ENCODE assay signal across 18 mouse cellular contexts in genomic region chr5:83961573-83961972, GRCm38 (mm10).
DNase-seq lines count a peak whose midpoint lies in the region; ATAC-seq and TF ChIP-seq lines count a peak whose summit lies in the region.
"Had no signal": no experiment of that assay in that cellular context is flagged by ENCODE, and none has a peak within 500 bp of the region (broad histone marks: within the 10 kb centered on the region; RNA-seq: fewer than 3 reads in every experiment).

No protein-coding gene starts in this region.

- no peak overlapping the region for H3K9ac ChIP-seq in forebrain, embryonic 14.5 days (ENCODE audit: low read length)
- H3K9ac ChIP-seq in forebrain, embryonic 11.5 days (ENCODE audit: low read length) = no peak overlapping the region
- H3K9ac ChIP-seq in forebrain, postnatal 0 days = no peak overlapping the region
- H3K9ac ChIP-seq: embryonic facial prominence, embryonic 13.5 days; embryonic facial prominence, embryonic 15.5 days had no signal

- TF ChIP-seq CTCF in brain, embryonic 14.5 days (IDR thresholded peaks at IDR 0.05; ENCODE audit: borderline replicate concordance, extremely low read depth, insufficient read depth, insufficient read length) = no peak
- no peak for TF ChIP-seq CTCF in embryonic fibroblast, embryonic 13.5 days (IDR thresholded peaks at IDR 0.05; ENCODE audit: borderline replicate concordance, insufficient read depth, low read length)
- TF ChIP-seq CTCF in forebrain, postnatal 0 days (IDR thresholded peaks at IDR 0.05; ENCODE audit: low read depth) = no peak

- H3K27me3 ChIP-seq in forebrain, embryonic 14.5 days (replicated peaks; ENCODE audit: control insufficient read depth, insufficient read depth, low read length) = no peaks in the 10 kb centered on the region
- H3K27me3 ChIP-seq in forebrain, embryonic 11.5 days (ENCODE audit: control insufficient read depth, insufficient read depth, low read length) = no peaks in the 10 kb centered on the region
- no peaks in the 10 kb centered on the region for H3K27me3 ChIP-seq in forebrain, postnatal 0 days (ENCODE audit: insufficient read depth, low read length)
- H3K27me3 ChIP-seq: embryonic facial prominence, embryonic 13.5 days; embryonic facial prominence, embryonic 15.5 days had no signal

- WGBS in forebrain, embryonic 14.5 days = 91% methylated on average over 2 of the region's 2 CpGs
- WGBS in forebrain, embryonic 11.5 days = 89% methylated on average over 2 of the region's 2 CpGs
- 82% methylated on average over 2 of the region's 2 CpGs for WGBS in forebrain, postnatal 0 days

- H3K4me3 ChIP-seq in forebrain, embryonic 14.5 days (ENCODE audit: low read depth, low read length) = no peak overlapping the region
- no peak overlapping the region for H3K4me3 ChIP-seq in forebrain, embryonic 11.5 days (ENCODE audit: low read depth, low read length)
- no peak overlapping the region for H3K4me3 ChIP-seq in embryonic fibroblast, embryonic 13.5 days (ENCODE audit: insufficient read depth, low read length)
- no peak overlapping the region for H3K4me3 ChIP-seq in forebrain, postnatal 0 days (ENCODE audit: low read depth, low read length)
- H3K4me3 ChIP-seq: embryonic facial prominence, embryonic 13.5 days; embryonic facial prominence, embryonic 15.5 days had no signal

- H3K36me3 ChIP-seq in forebrain, embryonic 14.5 days (ENCODE audit: control insufficient read depth, insufficient read depth, low read length) = no peaks in the 10 kb centered on the region
- no peaks in the 10 kb centered on the region for H3K36me3 ChIP-seq in forebrain, embryonic 11.5 days (ENCODE audit: control insufficient read depth, insufficient read depth, low read length)
- H3K36me3 ChIP-seq in forebrain, postnatal 0 days (ENCODE audit: insufficient read depth) = no peaks in the 10 kb centered on the region
- H3K36me3 ChIP-seq: embryonic facial prominence, embryonic 13.5 days; embryonic facial prominence, embryonic 15.5 days had no signal

- no peak overlapping the region for H3K4me2 ChIP-seq in forebrain, embryonic 14.5 days (ENCODE audit: low read length)
- H3K4me2 ChIP-seq in forebrain, embryonic 11.5 days (ENCODE audit: low read depth, low read length, severe bottlenecking) = no peak overlapping the region
- H3K4me2 ChIP-seq in forebrain, postnatal 0 days (ENCODE audit: low read depth) = no peak overlapping the region
- H3K4me2 ChIP-seq: embryonic facial prominence, embryonic 13.5 days; embryonic facial prominence, embryonic 15.5 days had no signal

- no peaks in the 10 kb centered on the region for H3K4me1 ChIP-seq in forebrain, embryonic 14.5 days (ENCODE audit: control insufficient read depth, insufficient read depth, low read length)
- H3K4me1 ChIP-seq in forebrain, embryonic 11.5 days (replicated peaks; ENCODE audit: control insufficient read depth, insufficient read depth, low read length) = no peaks in the 10 kb centered on the region
- H3K4me1 ChIP-seq in embryonic fibroblast, embryonic 13.5 days (ENCODE audit: control insufficient read depth, insufficient read depth, low read length) = no peaks in the 10 kb centered on the region
- H3K4me1 ChIP-seq in forebrain, postnatal 0 days (ENCODE audit: insufficient read depth) = no peaks in the 10 kb centered on the region
- H3K4me1 ChIP-seq: embryonic facial prominence, embryonic 13.5 days; embryonic facial prominence, embryonic 15.5 days had no signal

- no peak for TF ChIP-seq POLR2A in brain, embryonic 14.5 days (IDR thresholded peaks at IDR 0.05; ENCODE audit: borderline replicate concordance, extremely low read depth, insufficient read depth, insufficient read length, poor library complexity, severe bottlenecking)
- no peak for TF ChIP-seq POLR2A in embryonic fibroblast, embryonic 13.5 days (IDR thresholded peaks at IDR 0.05; ENCODE audit: low read depth, low read length)

- ATAC-seq in forebrain, embryonic 14.5 days = no peak
- ATAC-seq in forebrain, embryonic 11.5 days (replicated peaks; ENCODE audit: low FRiP score) = no peak
- 0 out of 2 replicates have a peak, but pooled peaks have one; percentile 25 for ATAC-seq in forebrain, postnatal 0 days

- no peak overlapping the region for H3K27ac ChIP-seq in forebrain, embryonic 14.5 days (ENCODE audit: low read depth, low read length)
- no peak overlapping the region for H3K27ac ChIP-seq in forebrain, embryonic 11.5 days (ENCODE audit: low read depth, low read length)
- peak overlapping the region; percentile 27; the same call in 1 of the 2 replicates for H3K27ac ChIP-seq in embryonic fibroblast, embryonic 13.5 days (ENCODE audit: insufficient read depth, low read length)
- no peak overlapping the region for H3K27ac ChIP-seq in forebrain, postnatal 0 days (ENCODE audit: low read depth, low read length)
- H3K27ac ChIP-seq: embryonic facial prominence, embryonic 13.5 days; embryonic facial prominence, embryonic 15.5 days had no signal

- no peaks in the 10 kb centered on the region for H3K9me3 ChIP-seq in forebrain, embryonic 14.5 days (replicated peaks; ENCODE audit: control insufficient read depth, low read length)
- H3K9me3 ChIP-seq in forebrain, embryonic 11.5 days (ENCODE audit: control insufficient read depth, low read length) = no peaks in the 10 kb centered on the region
- no peaks in the 10 kb centered on the region for H3K9me3 ChIP-seq in forebrain, postnatal 0 days (ENCODE audit: low read length)
- H3K9me3 ChIP-seq: embryonic facial prominence, embryonic 13.5 days; embryonic facial prominence, embryonic 15.5 days had no signal

- peak; percentile 8 for DNase-seq in forebrain, embryonic 14.5 days (ENCODE audit: low spot score)
- DNase-seq in forebrain, embryonic 11.5 days (ENCODE audit: low spot score) = no peak
- DNase-seq in brain, embryonic 14.5 days (ENCODE audit: low read depth) = peak; percentile 50
- DNase-seq in forebrain, postnatal 0 days = no peak
- DNase-seq in ovary, postnatal 36 days (ENCODE audit: low spot score) = no peak
- no peak for DNase-seq in left cerebral cortex, adult 11 months (ENCODE audit: low spot score)
- DNase-seq: adrenal gland, adult 2 months; adrenal gland, postnatal 10 days; adrenal gland, postnatal 25 days; cerebellum, adult 11-12 months; cerebellum, adult 2 months; cerebellum, adult 9-11 months; cerebellum, postnatal 14 days; cerebellum, postnatal 36 days; embryo, embryonic 11 days had no signal

Comparison
In these comparisons a context has a peak if more than half of its experiments do, and no peak if none do; other contexts are left out.
1. DNase-seq: peak in forebrain, embryonic 14.5 days (single experiment) and brain, embryonic 14.5 days (single experiment); none in forebrain, embryonic 11.5 days (single experiment), forebrain, postnatal 0 days (single experiment), ovary, postnatal 36 days (single experiment) and left cerebral cortex, adult 11 months (single experiment).